ENCODE assay signal across 18 mouse cellular contexts in genomic region chr13:94441199-94441598, GRCm38 (mm10).
A peak's percentile ranks its signal among the peaks of the same experiment; 100 is the strongest.
DNase-seq lines count a peak whose midpoint lies in the region; ATAC-seq and TF ChIP-seq lines count a peak whose summit lies in the region.
"Had no signal": no experiment of that assay in that cellular context is flagged by ENCODE, and none has a peak within 500 bp of the region (broad histone marks: within the 10 kb centered on the region; RNA-seq: fewer than 3 reads in every experiment).

No protein-coding gene starts in this region.

- H3K9ac ChIP-seq in intestine, postnatal 0 days (ENCODE audit: low read depth, low read length): no peak overlapping the region
- H3K9ac ChIP-seq in intestine, embryonic 16.5 days (ENCODE audit: low read depth, low read length): no peak overlapping the region
- no peak overlapping the region for H3K9ac ChIP-seq in neural tube, embryonic 15.5 days (replicated peaks)
- H3K9ac ChIP-seq: forebrain, embryonic 15.5 days; heart, embryonic 15.5 days; hindbrain, embryonic 12.5 days; limb, embryonic 12.5 days had no signal

- H3K9me3 ChIP-seq in intestine, postnatal 0 days (ENCODE audit: control insufficient read depth): no peaks in the 10 kb centered on the region
- H3K9me3 ChIP-seq in intestine, embryonic 16.5 days (ENCODE audit: control insufficient read depth, low read length): no peaks in the 10 kb centered on the region
- H3K9me3 ChIP-seq in neural tube, embryonic 15.5 days (replicated peaks): no peaks in the 10 kb centered on the region
- H3K9me3 ChIP-seq: forebrain, embryonic 15.5 days; heart, embryonic 15.5 days; hindbrain, embryonic 12.5 days; limb, embryonic 12.5 days had no signal

- peaks cover 12% of the 10 kb centered on the region; the same call in 1 of the 2 replicates for H3K36me3 ChIP-seq in intestine, postnatal 0 days (ENCODE audit: control insufficient read depth, insufficient read depth)
- H3K36me3 ChIP-seq in intestine, embryonic 16.5 days (ENCODE audit: control insufficient read depth, insufficient read depth, low read length): no peaks in the 10 kb centered on the region
- H3K36me3 ChIP-seq in neural tube, embryonic 15.5 days: peaks cover 5% of the 10 kb centered on the region; the same call in 1 of the 2 replicates

- 53% methylated on average over 4 of the region's 4 CpGs for WGBS in intestine, postnatal 0 days
- WGBS in intestine, embryonic 16.5 days: 74% methylated on average over 4 of the region's 4 CpGs
- WGBS in neural tube, embryonic 15.5 days: 82% methylated on average over 4 of the region's 4 CpGs

- H3K4me2 ChIP-seq in intestine, postnatal 0 days (replicated peaks; ENCODE audit: low read depth): no peak overlapping the region
- H3K4me2 ChIP-seq in intestine, embryonic 16.5 days (ENCODE audit: low read depth, low read length): no peak overlapping the region
- H3K4me2 ChIP-seq in neural tube, embryonic 15.5 days: no peak overlapping the region
- H3K4me2 ChIP-seq: forebrain, embryonic 15.5 days; heart, embryonic 15.5 days; hindbrain, embryonic 12.5 days; limb, embryonic 12.5 days had no signal

- H3K27me3 ChIP-seq in intestine, postnatal 0 days (replicated peaks; ENCODE audit: control insufficient read depth, insufficient read depth, low read length): no peaks in the 10 kb centered on the region
- no peaks in the 10 kb centered on the region for H3K27me3 ChIP-seq in intestine, embryonic 16.5 days (replicated peaks; ENCODE audit: control insufficient read depth, insufficient read depth, low read length)
- no peaks in the 10 kb centered on the region for H3K27me3 ChIP-seq in neural tube, embryonic 15.5 days (replicated peaks)
- H3K27me3 ChIP-seq: forebrain, embryonic 15.5 days; heart, embryonic 15.5 days; hindbrain, embryonic 12.5 days; limb, embryonic 12.5 days had no signal

- peak; percentile 59 for DNase-seq in gastrocnemius, adult 18-20 months (ENCODE audit: low spot score)
- DNase-seq in gastrocnemius, postnatal 10 days: no peak
- DNase-seq in neural tube, embryonic 10.5 days (ENCODE audit: extremely low spot score, low spot score): peak; percentile 5
- DNase-seq: B cell, adult 2 months; cerebellum, adult 8-10 months; midbrain, embryonic 14.5 days; retina, postnatal 1 day; thymus, adult 2 months had no signal

- no peak for TF ChIP-seq CTCF in intestine, postnatal 0 days (IDR thresholded peaks at IDR 0.05; ENCODE audit: low read depth)

- H3K27ac ChIP-seq in intestine, postnatal 0 days (ENCODE audit: low read depth, low read length): peak overlapping the region; percentile 24; the same call in 1 of the 2 replicates
- H3K27ac ChIP-seq in intestine, embryonic 16.5 days (ENCODE audit: low read length): no peak overlapping the region
- no peak overlapping the region for H3K27ac ChIP-seq in neural tube, embryonic 15.5 days (replicated peaks)
- H3K27ac ChIP-seq: forebrain, embryonic 15.5 days; heart, embryonic 15.5 days; hindbrain, embryonic 12.5 days; limb, embryonic 12.5 days had no signal

- no peak overlapping the region for H3K4me3 ChIP-seq in intestine, postnatal 0 days (ENCODE audit: low read depth, low read length)
- no peak overlapping the region for H3K4me3 ChIP-seq in intestine, embryonic 16.5 days (ENCODE audit: low read length)
- H3K4me3 ChIP-seq in neural tube, embryonic 15.5 days (replicated peaks): no peak overlapping the region
- H3K4me3 ChIP-seq: erythroblast, embryonic 14.5 days; forebrain, embryonic 15.5 days; heart, embryonic 15.5 days; hindbrain, embryonic 12.5 days; limb, embryonic 12.5 days; myocyte had no signal

- H3K4me1 ChIP-seq in intestine, postnatal 0 days (replicated peaks; ENCODE audit: control insufficient read depth, insufficient read depth, low read length): 0 out of 2 replicates have a peak, but pooled peaks cover 3% of the 10 kb centered on the region
- H3K4me1 ChIP-seq in intestine, embryonic 16.5 days (ENCODE audit: control insufficient read depth, insufficient read depth, low read length): peaks cover 9% of the 10 kb centered on the region
- H3K4me1 ChIP-seq in neural tube, embryonic 15.5 days: no peaks in the 10 kb centered on the region; the same call in 1 of the 2 replicates
- H3K4me1 ChIP-seq: forebrain, embryonic 15.5 days; hindbrain, embryonic 12.5 days; limb, embryonic 12.5 days had no signal

- 0 out of 2 replicates have a peak, but pooled peaks have one; percentile 62 for ATAC-seq in intestine, postnatal 0 days
- ATAC-seq in intestine, embryonic 16.5 days: no peak
- ATAC-seq in neural tube, embryonic 15.5 days (ENCODE audit: low FRiP score): no peak
- ATAC-seq in CD4-positive, CD25-positive, alpha-beta regulatory T cell, adult 4 months: no peak
- ATAC-seq: forebrain, embryonic 15.5 days had no signal
